Mouse (Mus musculus) erythroblast, embryonic 14.5 days (primary cell): ENCODE measurements around the gene Azin2. TPM values are rescaled to one million over a fixed set of nuclear protein-coding genes. Genes with fewer than 3 reads are reported as not detected.

Source experiments
- H3K27me3 ChIP-seq: 2 replicates; pipeline ENCODE4 v1.6.1; 2012; ENCODE audit warnings: inconsistent platforms; ENCODE audit not compliant: control insufficient read depth
- H3K36me3 ChIP-seq: 2 replicates; pipeline ENCODE4 v1.6.1; 2012; ENCODE audit warnings: mild to moderate bottlenecking, inconsistent platforms; ENCODE audit not compliant: control insufficient read depth
- H3K4me1 ChIP-seq: 2 replicates; pipeline ENCODE4 v1.6.1; 2012; ENCODE audit warnings: inconsistent platforms; ENCODE audit not compliant: control insufficient read depth
- H3K4me3 ChIP-seq: replicated peaks from 2 replicates; pipeline ENCODE3; 2012; ENCODE audit warnings: moderate library complexity, mild to moderate bottlenecking, inconsistent platforms
- H3K9me3 ChIP-seq: 2 replicates; pipeline ENCODE4 v1.6.1; 2012; ENCODE audit warnings: low read length, inconsistent platforms, mixed read lengths; ENCODE audit not compliant: control insufficient read depth
- GATA1 ChIP-seq: IDR thresholded peaks from 2 replicates; pipeline ENCODE4 v1.6.1; 2012; ENCODE audit warnings: low read length, inconsistent platforms, mixed read lengths
- TAL1 ChIP-seq: IDR thresholded peaks from 3 replicates; pipeline ENCODE4 v1.6.1; 2012; ENCODE audit warnings: low read length, inconsistent platforms, mixed read lengths
- polyA plus RNA-seq: library from polyadenylated mRNA; stranded (reverse); fragments of >175 nt; gene quantifications from 2 replicates; pipeline ENCODE4 v1.2.3, GENCODE M21; 2012

The Azin2 gene
- polyA plus RNA-seq, 1 experiment: not detected

GRCm38 (mm10) chr4:128924841-128925606 is 37.2 kb downstream of the Azin2 start:
- TF ChIP-seq TAL1 (no peak), GATA1 (no peak)
- peaks cover 27% of the 10 kb centered on the region for H3K27me3 ChIP-seq
- H3K9me3 ChIP-seq: no peaks in the 10 kb centered on the region
- H3K36me3 ChIP-seq: no peaks in the 10 kb centered on the region
- peak overlapping the region; percentile 27 for H3K4me3 ChIP-seq
- peaks cover 4% of the 10 kb centered on the region for H3K4me1 ChIP-seq

- TF ChIP-seq TAL1: no peak
- TF ChIP-seq GATA1: no peak
- Histone ChIP-seq H3K4me3 (no peak overlapping the region), H3K27me3 (peaks cover 27% of the 10 kb centered on the region), H3K4me1 (peaks cover 4% of the 10 kb centered on the region), H3K36me3 (no peaks in the 10 kb centered on the region), H3K9me3 (no peaks in the 10 kb centered on the region)
Observed at GRCm38 (mm10) chr4:128923603-128924002, 38.6 kb downstream of the Azin2 start.

GRCm38 (mm10) chr4:128919106-128919505 is 43.1 kb downstream of the Azin2 start:
- TF ChIP-seq TAL1 (no peak), GATA1 (no peak)
- Histone ChIP-seq H3K27me3 (peaks cover 12% of the 10 kb centered on the region), H3K9me3 (no peaks in the 10 kb centered on the region), H3K36me3 (no peaks in the 10 kb centered on the region), H3K4me3 (no peak overlapping the region), H3K4me1 (no peaks in the 10 kb centered on the region)

GRCm38 (mm10) chr4:128918187-128918586 is 44.1 kb downstream of the Azin2 start:
- peaks cover 3% of the 10 kb centered on the region; the same call in 1 of the 2 replicates for H3K27me3 ChIP-seq
- H3K36me3 ChIP-seq: no peaks in the 10 kb centered on the region
- no peaks in the 10 kb centered on the region for H3K4me1 ChIP-seq
- H3K9me3 ChIP-seq: no peaks in the 10 kb centered on the region
- no peak overlapping the region for H3K4me3 ChIP-seq
- TF ChIP-seq GATA1: no peak
- TF ChIP-seq TAL1: no peak

GRCm38 (mm10) chr4:128917756-128918155 is 44.5 kb downstream of the Azin2 start:
- Histone ChIP-seq H3K36me3 (no peaks in the 10 kb centered on the region), H3K4me3 (no peak overlapping the region), H3K9me3 (no peaks in the 10 kb centered on the region), H3K27me3 (no peaks in the 10 kb centered on the region), H3K4me1 (no peaks in the 10 kb centered on the region)
- no peak for TF ChIP-seq TAL1
- TF ChIP-seq GATA1: no peak

- H3K27me3 ChIP-seq: no peaks in the 10 kb centered on the region
- H3K4me1 ChIP-seq: no peaks in the 10 kb centered on the region
- no peak overlapping the region for H3K4me3 ChIP-seq
- no peaks in the 10 kb centered on the region for H3K9me3 ChIP-seq
- H3K36me3 ChIP-seq: no peaks in the 10 kb centered on the region
- TF ChIP-seq TAL1 (no peak), GATA1 (no peak)
Observed at GRCm38 (mm10) chr4:128917119-128917518, 45.1 kb downstream of the Azin2 start.

GRCm38 (mm10) chr4:128913794-128914193 is 48.4 kb downstream of the Azin2 start:
- H3K36me3 ChIP-seq: no peaks in the 10 kb centered on the region
- H3K4me3 ChIP-seq: no peak overlapping the region
- no peaks in the 10 kb centered on the region for H3K9me3 ChIP-seq
- no peak for TF ChIP-seq GATA1
- TF ChIP-seq TAL1: no peak
- no peaks in the 10 kb centered on the region for H3K4me1 ChIP-seq
- H3K27me3 ChIP-seq: no peaks in the 10 kb centered on the region; the same call in 1 of the 2 replicates

- TF ChIP-seq TAL1 (no peak), GATA1 (no peak)
- no peaks in the 10 kb centered on the region for H3K4me1 ChIP-seq
- no peaks in the 10 kb centered on the region for H3K9me3 ChIP-seq
- H3K4me3 ChIP-seq: no peak overlapping the region
- H3K36me3 ChIP-seq: no peaks in the 10 kb centered on the region
- no peaks in the 10 kb centered on the region; the same call in 1 of the 2 replicates for H3K27me3 ChIP-seq
Observed at GRCm38 (mm10) chr4:128912085-128912484, 50.2 kb downstream of the Azin2 start.

- H3K4me1 ChIP-seq: no peaks in the 10 kb centered on the region
- H3K4me3 ChIP-seq: no peak overlapping the region
- H3K27me3 ChIP-seq: no peaks in the 10 kb centered on the region; the same call in 1 of the 2 replicates
- no peaks in the 10 kb centered on the region for H3K9me3 ChIP-seq
- H3K36me3 ChIP-seq: no peaks in the 10 kb centered on the region
- TF ChIP-seq TAL1 (no peak), GATA1 (no peak)
Observed at GRCm38 (mm10) chr4:128910276-128911063, 51.8 kb downstream of the Azin2 start.
